Mouse (Mus musculus): Measurements from ENCODE around the gene Cd274.

Cd274 gene

DNA sequence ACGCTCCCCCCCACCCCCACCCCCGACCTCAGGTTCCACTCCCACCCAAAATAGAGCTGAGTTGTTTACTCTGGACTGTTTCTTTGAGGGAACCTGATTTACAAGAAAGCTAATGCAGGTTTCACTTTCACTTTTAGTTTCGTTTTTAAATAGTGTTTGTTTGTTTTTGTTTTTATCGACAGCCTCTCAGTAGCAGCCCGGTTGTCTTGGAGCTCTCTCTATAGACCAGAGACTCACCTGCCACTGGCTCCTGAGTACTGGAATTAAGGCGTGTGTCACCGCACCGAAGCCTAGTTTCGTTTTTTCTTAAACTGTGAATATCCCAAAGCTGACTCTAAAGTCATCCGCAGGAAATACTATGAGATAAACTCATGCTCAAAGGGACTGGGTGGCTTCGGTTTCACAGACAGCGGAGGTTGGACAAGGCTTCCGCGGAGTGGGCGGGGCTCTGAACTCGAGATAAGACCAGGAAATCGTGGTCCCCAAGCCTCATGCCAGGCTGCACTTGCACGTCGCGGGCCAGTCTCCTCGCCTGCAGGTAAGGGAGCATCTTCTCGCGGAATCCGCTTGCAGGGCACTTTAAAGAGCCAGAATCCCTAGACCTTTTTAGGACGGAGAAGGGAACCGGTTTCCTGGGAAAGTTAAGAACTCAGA, at the start of gene Cd274, which contains the start of gene Plgrkt:
Gene Cd274, plus strand, starts transcription at position 487 of the 654 bp plus-strand sequence.
Gene Plgrkt, minus strand, starts transcription at position 422 of the 654 bp plus-strand sequence.
- DNase-seq (ENCODE audit: low spot score in 2 of 2), result peak; percentile 85 to 86

DNA sequence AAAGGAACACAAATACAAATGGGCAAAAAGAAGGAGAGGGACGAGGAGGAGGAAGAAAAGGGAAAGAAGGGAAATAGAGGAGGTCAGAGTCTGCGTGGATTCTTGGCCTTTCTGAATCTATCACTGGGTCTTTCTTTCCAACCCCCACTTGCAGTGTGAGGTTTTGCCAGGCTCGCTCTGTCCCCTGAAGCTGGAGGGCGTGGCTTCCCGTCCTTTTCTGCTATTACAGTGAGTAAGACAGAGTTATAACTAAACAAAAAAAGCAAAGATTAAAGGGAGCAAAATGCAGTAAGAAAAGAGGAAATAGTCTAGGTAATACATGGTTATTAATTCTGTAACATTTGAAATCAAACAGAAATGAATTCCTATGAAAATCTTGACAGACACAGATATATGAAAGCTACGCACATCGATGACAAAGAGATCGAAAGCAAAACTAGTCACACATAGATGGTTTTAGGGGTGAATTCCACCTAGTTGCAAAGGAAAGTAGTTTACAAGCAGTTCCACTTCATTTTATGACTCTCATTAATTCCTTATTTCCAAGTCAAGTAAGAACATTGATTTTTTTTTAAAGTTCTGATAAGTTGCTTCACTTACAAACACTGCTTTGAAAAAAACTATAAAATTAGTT, 43.7 kb upstream of the Cd274 start:
- DNase-seq (ENCODE audit: low spot score in 2 of 2), result no peak

DNA sequence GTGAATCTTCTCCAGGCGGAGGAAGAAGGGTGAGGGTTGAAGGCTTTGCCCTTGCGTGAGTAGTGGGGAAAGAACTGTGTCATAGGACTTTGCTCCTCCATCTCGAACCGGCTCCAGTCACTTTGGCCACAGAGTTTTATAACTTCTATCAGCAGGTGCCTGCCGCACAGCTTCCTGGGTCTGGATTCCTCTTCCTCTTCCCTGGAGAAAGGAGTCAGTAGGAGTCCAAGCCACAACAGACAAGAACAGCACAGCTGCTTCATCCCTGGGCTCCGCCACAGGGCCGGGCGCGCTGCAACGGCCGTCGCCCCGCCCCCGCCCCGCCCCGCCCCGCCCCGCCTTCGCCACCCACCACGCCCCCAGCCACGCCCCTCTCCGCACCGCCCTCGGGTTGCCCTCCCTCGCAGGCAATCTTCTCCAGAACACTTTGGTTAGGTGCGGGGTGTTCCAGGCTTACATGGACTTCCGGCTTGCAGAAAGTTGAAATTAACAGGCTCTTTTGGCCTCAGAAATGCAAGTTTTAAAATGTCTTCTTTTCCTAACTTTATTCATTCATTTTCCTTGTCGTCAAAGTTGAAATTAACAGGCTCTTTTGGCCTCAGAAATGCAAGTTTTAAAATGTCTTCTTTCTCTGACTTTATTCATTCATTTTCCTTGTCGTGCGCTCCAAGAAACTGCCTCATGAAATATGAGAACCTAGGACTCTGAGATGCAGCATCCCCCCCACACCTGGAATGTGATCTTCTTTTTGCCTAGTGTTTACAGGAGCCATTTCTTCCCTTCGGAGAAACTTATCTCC, 42.0 kb upstream of the Cd274 start, which contains the start of gene Insl6:
Gene Insl6, minus strand, starts transcription at position 304 of the 799 bp plus-strand sequence.
- peak; percentile 23 to 30 for DNase-seq (ENCODE audit: low spot score in 2 of 2)

DNA sequence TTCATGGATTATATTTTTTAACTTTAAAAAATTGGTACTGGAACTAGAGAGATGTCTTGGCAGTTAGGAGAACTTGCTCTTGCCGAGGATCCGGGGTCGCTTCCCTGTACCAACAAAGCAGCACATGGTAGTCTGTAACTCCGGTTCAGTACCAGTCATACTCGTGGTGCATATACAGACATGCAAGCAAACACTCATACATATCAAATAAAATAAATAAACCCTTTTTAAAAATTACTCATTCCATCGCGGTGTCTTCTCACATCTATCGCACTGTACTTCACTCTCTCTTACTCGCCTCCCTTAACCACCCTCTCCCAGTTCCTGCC, 41.4 kb upstream of the Cd274 start:
- DNase-seq (ENCODE audit: low spot score in 2 of 2), result no peak

DNA sequence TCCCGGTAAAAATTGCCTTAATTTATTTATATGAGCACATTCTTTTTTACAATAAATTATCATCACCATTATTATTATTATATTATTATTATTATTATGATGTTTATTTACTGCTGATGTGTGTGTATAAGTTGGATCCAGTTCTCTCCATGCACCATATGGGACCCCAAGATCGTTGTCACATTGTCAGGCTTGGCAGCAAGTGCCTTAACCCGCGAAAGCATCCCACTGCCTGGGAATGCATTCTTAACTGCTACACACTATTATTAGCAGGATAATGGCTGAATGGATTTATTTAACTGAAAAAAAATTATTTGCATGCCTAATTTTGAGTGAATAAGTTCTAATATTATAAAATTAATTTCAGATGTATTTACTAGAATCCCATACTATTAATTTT, 40.9 kb upstream of the Cd274 start:
- DNase-seq (ENCODE audit: low spot score in 2 of 2), result no peak

DNA sequence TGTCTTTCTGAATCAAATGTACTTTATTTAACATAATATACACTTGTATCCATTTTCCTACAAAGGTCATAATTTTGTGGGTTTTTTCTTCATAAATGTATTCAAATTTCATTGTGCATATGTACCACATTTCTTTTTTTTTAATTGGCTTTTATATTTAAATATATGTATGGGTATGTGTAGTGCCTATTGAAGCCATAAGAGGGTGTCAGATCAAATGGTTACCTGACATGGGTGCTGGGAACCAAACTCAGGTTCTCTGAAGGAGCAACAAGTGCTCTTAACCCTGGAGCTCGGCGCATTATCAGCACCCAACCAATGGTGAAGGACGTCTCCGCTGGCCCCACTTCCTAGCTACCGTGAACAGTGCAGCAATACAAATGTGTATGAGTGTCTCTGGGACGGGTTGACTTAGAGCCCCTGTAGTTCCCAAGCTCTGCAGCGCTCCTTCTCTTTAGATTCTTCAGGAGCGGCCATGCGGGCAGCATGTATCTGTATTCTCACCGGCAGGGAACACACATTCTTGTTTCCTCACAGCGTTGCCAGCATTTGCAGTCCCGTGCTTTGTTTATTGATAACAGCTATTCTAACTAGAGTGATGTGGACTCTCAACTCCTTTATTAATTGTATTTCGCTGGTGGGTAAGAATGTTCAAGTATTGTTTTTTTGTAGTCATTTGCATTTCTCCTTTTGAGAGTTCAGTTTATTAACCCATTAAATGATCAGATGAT, 40.3 kb upstream of the Cd274 start:
- no peak for DNase-seq (ENCODE audit: low spot score in 2 of 2)

DNA sequence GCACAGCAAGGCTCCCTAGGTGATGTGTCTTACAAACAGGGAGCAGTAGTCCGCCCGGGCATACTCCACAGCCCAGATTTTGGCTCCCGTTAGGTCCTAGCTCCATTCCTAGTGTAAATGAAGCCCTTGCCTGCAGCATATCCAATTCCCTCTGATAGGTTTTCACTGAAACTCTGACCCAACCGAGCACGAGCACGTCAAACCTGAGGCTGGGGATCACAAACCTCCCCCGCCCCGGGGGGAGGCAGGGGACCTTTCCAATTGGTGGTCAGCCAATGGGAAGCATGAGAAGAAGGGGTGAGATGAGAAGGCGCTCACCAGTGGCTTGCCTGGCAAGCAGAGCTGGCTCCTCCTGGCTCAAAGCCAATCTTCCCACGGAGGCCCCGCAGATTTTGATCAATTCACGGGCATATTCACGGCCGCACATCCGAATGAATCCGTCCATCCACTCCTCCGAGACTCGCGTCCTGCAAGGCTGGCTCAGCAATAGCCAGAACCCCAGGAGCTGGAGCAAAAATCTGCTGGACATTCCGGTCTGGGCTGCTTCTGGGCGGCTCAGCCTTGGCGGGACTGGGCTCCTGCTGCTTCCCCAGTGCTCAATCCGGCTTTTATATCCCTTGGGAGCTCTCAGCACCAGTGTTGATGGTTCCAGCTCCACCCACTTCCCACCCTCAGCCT, 33.0 kb upstream of the Cd274 start, which contains the start of gene Rln1:
Gene Rln1, minus strand, starts transcription at position 603 of the 678 bp plus-strand sequence.
- no peak for DNase-seq (ENCODE audit: low spot score in 2 of 2)

DNA sequence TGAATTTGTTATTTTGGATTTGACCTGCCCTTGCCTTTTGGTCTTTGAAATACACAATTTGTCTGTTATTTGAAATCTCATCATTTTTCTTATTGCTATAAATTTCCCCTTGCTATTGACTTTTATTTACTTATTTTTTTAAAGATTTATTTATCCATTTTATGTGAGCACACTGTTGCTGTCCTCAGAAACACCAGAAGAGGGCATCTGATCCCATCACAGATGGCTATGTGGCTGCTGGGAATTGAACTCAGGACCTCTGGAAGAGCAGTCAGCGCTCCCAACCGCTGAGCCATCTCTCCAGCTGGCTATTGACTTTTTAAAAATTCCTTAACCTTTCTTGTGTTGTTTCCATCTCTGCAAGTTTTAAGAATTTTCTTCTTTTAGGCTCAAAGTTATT, 30.6 kb upstream of the Cd274 start:
- DNase-seq (ENCODE audit: low spot score in 2 of 2), result no peak

DNA sequence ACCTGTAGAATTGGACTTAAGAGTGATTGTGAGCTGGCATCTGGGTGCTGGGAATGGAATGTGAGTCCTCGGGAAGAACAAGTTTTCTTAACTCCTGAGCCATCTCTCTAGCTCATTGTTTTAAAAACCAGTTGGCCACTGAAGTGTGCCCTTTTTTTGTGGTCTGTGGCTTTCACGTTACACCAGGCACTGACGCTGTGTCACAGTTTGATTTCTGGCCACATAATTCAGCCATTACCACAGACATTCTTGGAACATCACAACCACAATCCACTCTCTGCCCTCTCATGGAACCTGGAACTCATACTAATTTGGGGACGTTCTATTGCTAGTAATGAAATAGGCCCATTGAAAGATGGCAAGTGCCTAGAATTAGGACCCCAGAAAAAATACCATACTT, 26.2 kb upstream of the Cd274 start:
- no peak for DNase-seq (ENCODE audit: low spot score in 2 of 2)

DNA sequence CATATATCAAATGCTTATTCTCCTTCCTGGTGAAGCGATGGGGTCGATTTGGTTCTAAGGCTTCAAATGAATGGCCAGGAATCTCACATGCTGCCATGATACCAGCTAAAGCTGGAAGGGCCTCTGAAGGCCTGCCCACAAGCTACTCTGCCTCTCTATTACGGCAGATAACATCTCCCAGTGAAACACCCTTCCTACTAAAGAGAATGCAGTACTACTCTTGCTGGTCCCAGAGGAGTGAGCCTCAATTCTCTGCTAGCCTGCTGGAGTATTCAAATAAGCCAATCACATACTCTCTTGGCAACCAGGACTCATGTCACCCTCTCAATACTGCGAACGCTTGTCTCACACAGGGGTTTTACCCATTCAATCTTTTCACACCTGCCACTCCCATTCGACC, 25.0 kb upstream of the Cd274 start:
- DNase-seq (ENCODE audit: low spot score in 2 of 2), result no peak

DNA sequence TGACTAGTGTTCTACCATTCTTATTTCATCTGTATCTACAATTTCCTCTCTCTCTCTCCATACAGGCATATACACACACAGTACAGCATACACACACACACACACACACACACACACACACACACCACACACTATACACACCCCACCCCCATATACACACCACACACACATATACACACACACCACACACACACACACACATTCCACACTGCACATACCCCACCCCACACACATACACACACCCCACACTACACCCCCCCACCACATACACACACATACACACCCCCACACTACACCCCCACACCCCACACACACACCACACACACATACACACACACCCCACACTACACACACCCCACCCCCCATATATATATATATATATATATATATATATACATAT, 22.4 kb upstream of the Cd274 start:
- DNase-seq (ENCODE audit: low spot score in 2 of 2), result no peak

DNA sequence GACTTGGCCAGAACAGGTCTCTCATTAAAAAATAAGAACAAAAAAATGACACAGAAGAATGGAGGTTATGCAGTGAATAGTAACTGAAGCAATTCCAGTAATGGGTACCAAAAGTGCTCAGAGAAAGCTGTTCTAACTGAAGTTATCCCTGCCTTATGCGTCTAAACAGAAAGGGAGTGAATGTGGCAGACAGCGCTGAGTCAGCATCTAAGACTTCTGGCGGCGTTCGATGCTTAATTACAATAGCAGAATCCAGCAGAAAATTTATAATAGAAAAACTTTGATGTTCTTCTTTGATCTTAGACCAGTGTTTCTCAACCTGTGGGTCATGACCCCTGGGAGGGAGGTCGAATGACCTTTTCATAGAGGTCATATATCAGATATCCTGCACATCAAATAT, 21.6 kb upstream of the Cd274 start:
- DNase-seq (ENCODE audit: low spot score in 2 of 2), result no peak

DNA sequence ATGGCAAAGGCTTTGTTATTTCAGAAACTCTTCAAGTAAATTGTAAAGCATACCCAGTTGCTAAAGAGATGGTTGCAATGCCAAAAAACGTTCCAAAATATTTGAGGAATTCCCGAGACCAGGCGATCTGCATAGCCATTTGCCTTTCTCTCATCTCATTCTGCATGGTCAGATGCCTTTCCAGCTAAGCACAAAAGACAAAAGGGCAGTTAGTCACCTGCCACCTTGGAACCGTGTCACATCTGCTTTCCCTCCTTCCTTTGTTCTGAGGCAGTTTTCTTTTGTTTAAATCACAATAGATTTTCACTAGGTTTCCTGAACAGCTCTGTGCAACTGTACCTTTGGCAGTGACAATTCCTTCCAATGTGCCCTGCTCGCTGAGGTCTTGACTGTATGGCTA, 16.3 kb upstream of the Cd274 start:
- DNase-seq (ENCODE audit: low spot score in 2 of 2), result no peak

DNA sequence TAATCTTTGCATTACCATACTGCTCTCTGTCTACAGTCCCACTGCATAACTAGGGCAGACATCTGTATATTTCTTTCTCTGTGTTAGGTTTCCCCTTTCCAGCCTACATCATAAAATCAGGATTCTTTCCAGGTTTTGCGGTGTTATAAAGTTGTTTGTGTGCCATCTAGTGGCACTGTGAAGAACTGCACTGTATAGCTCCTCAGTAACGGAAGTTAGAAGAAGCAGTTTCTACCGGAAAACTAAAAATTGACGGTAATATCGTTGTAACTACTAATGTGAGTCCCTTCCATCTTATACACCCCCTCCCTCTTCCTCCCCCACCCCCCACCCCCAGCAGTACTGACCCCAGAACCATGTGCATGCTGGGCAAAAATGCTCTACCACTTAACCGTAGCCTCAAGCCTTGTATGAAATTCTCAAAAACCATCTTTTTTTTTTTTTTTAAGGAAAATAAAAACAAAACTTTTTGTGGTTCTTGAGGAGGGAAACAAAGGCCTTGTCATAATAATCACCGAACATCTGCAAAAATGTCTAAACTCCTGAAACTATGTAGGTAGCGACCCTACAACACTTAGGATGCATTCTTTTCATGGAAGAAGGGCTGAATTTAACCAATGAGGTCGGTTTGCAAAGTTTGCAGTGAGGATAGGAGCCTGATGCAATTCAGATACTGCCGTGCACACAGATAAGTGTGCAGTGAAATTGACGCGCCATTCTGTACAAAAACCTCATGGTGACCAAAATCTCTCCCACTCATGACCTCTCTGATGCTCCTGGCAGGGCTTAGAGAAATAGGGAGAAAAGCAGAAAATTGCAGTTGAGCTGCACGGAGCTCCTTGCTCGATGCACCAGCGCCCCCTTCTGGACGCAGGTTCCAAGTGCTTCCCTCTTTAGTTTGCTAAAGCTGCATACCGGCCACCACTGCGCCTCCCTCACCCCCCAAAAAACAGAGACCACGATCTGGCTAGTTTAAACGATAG, 12.1 kb upstream of the Cd274 start:
- DNase-seq (ENCODE audit: low spot score in 2 of 2), result peak; percentile 57 to 83

DNA sequence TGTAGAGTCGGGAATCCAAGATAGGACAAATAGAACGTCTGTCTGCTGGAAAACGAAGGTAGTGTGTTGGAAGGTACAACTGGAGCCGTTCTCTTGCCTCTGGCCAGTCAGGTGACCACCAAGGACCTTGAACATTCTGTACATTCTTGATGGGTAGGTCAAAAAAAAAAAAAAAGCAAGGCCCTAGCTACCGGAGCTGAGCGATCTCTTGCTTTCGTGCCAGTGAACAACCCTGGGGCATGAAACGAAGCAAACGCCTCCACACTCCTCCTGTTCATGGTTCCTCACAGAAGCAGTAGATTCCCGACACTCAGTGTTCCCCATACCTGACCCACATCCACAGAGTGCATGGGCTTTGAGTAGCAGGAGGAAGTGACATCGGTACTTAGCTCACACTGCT, 11.0 kb upstream of the Cd274 start:
- no peak for DNase-seq (ENCODE audit: low spot score in 2 of 2)

DNA sequence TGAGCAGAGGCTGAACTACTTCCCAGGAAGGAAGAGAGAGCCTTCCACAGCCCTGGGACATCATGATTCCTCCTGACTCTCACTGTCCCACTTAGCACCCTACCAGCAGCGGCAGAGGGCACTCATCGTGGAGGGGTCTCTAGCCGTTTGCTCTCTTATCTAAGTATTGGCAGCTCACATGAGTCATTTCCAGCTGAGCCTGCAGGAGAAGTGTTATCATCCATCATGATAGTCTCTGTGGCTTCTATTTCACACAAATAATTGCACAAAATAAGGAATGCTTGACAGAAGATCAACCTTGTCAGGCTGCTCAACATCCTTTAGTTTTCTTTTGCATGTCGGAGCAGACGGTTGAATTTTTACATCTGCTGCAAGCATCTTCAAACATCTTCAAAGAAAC, 7.0 kb upstream of the Cd274 start:
- no peak for DNase-seq (ENCODE audit: low spot score in 2 of 2)

DNA sequence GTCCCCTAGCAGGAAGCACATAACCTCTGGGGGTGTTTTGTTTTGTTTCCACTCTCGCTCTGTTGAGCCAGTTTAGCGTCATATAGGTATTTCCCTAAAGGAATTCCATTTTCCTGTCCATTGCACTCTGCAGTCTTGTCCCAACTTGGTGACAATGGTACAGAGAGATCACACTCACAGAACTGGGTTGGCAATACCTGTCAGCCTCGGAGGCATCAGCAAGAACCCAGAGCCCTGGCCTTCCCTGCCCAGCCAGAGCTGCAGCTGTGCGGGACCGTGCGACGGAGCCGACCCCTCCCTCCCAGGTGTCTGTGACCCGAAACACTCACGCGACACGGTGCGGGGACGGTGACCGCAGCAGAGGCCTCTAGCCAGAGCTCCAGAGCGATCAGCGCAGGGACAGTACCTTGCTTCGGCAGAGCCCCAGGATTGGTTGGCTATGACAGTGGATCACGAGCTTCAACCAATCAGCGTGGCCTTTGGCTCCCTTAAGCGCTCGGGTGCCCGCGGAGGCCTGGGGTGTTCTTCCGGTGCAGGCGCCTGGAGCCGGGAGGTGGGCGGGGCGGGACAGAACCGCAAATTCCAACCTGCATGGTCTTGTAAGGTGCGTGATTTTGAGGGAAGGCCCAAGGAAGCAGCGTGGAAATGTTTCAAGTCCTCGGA, 5.7 kb upstream of the Cd274 start:
- peak; percentile 91 to 94 for DNase-seq (ENCODE audit: low spot score in 2 of 2)

DNA sequence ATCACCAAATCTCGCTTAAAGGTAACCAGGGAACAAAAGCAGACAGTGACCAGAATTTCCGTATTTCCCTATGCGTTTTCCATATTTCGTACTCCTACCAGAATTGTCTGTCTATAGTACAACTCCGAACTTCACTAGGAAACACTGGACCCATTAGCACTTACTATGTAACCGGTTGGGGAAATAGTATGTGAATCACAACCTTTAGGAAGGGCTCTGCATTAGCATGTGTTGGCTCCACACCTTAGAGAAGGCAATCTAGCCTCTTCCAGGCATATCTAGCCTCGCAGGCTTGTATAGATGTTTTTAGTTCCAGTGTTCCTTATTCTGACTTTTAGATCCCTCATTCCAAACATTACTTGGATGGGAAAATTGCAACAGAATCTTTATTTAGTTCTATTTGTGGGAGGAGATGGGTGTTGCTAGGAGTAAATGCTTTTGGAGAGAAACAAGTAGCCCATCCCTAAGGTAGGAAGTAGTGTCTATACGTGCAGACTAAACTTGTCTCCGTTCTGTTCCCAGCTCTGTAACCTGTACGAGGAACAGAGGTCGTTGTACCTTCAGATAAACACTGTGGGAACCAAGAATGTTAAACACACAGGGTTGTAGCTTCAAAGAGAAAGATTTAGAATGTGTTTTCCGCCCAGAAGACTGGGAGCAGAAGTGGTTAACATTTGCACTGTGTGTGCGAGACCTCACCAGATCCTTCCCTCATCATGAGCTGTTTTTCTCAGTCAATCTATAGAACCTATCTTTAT, 4.9 kb upstream of the Cd274 start:
- no peak for DNase-seq (ENCODE audit: low spot score in 2 of 2)

DNA sequence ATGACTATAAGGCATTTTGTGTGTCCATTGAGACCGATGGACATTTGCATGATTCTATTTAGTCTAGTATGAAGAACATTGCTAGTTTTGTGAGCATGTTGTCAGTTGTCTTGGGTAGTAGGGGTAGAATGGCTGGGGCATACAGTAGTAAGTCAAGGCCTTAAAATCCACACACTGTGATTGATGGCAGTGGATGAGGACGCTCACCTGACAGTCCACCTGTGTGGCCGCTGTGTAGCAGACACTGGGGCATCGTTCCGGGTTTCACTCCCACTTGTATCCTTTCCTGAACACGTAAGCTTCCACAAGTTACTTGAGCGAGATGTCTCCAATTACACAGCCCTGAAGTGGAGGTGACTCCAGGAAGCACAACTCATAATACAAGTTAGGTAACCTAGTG, 3.7 kb upstream of the Cd274 start:
- no peak for DNase-seq (ENCODE audit: low spot score in 2 of 2)

All from heart, adult 9 months (tissue).